In the genomic region with DNA sequence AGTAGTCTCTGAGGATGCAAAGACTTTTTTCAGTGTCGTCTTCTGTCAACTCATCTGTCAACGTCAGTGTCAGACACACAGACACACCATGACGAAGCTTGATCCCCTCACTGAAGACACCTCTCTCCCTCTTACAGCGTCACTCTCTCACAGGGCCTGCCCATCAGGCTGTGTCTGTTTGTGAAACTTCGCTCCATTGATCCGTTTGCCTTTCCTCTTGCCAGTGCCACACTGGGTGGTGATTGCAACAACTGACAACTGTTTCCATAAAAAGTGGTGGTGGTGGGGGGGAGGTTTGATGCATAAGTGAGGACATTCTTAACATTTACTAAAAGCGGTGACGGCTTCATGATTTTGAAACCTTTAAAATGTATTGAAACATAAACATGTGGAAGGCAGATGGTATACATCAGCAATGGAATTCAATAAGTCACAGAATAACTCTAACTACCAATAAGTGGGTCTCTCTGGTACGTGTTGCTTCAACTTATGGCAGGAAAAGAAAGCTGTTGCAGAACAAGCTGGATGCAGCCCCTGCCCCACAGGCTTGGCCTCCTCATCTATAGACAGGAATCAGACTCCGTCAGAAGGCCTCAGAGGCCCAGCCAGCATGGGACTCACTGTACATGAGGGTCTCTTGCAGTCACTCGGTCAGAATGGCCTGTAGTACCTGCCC, we compare ENCODE assay signal across 27 mouse cellular contexts. TPM values are rescaled to one million over a fixed set of nuclear protein-coding genes. Genes with fewer than 3 reads are reported as not detected.
A peak's percentile ranks its signal among the peaks of the same experiment; 100 is the strongest.
DNase-seq lines count a peak whose midpoint lies in the region; ATAC-seq and TF ChIP-seq lines count a peak whose summit lies in the region.
"Had no signal": no experiment of that assay in that cellular context is flagged by ENCODE, and none has a peak within 500 bp of the region (broad histone marks: within the 10 kb centered on the region; RNA-seq: fewer than 3 reads in every experiment).

No protein-coding gene starts in this region.

- DNase-seq in liver, embryonic 11.5 days (ENCODE audit: low spot score) = no peak
- peak; percentile 49 for DNase-seq in NIH3T3 (ENCODE audit: low read depth)
- DNase-seq in limb, embryonic 14.5 days (ENCODE audit: low spot score) = peak; percentile 67
- DNase-seq in frontal cortex, postnatal 14 days (ENCODE audit: low spot score in 2 of 2) = no peak
- no peak for DNase-seq in adipocyte (ENCODE audit: low spot score)
- DNase-seq: cerebellum, adult 8-10 months; cerebellum, postnatal 36 days; embryo, embryonic 11 days; gastrocnemius, adult 2 months; kidney, adult 2 months; left cerebral cortex, postnatal 4 days; lung, postnatal 4 days; right cerebral cortex, adult 18-20 months; right cerebral cortex, postnatal 4 days; thymus, postnatal 14 days had no signal

- H3K27me3 ChIP-seq in liver, embryonic 16.5 days (ENCODE audit: control insufficient read depth, insufficient read depth, low read depth, low read length) = no peaks in the 10 kb centered on the region
- no peaks in the 10 kb centered on the region for H3K27me3 ChIP-seq in liver, embryonic 11.5 days (replicated peaks; ENCODE audit: control insufficient read depth, insufficient read depth, low read length)
- H3K27me3 ChIP-seq in embryonic facial prominence, embryonic 13.5 days = no peaks in the 10 kb centered on the region
- no peaks in the 10 kb centered on the region for H3K27me3 ChIP-seq in limb, embryonic 14.5 days (ENCODE audit: control insufficient read depth, insufficient read depth, low read length)
- H3K27me3 ChIP-seq: hindbrain, embryonic 15.5 days had no signal

- no peak overlapping the region for H3K4me2 ChIP-seq in liver, embryonic 16.5 days (ENCODE audit: low read depth, low read length)
- H3K4me2 ChIP-seq in liver, embryonic 11.5 days = no peak overlapping the region
- H3K4me2 ChIP-seq in embryonic facial prominence, embryonic 13.5 days = no peak overlapping the region
- no peak overlapping the region for H3K4me2 ChIP-seq in limb, embryonic 14.5 days (replicated peaks; ENCODE audit: low read depth, low read length, severe bottlenecking)
- H3K4me2 ChIP-seq: hindbrain, embryonic 15.5 days had no signal

- H3K9me3 ChIP-seq in liver, embryonic 16.5 days (replicated peaks; ENCODE audit: control insufficient read depth, low read length) = no peaks in the 10 kb centered on the region
- no peaks in the 10 kb centered on the region for H3K9me3 ChIP-seq in liver, embryonic 11.5 days (ENCODE audit: control insufficient read depth, low read length)
- no peaks in the 10 kb centered on the region for H3K9me3 ChIP-seq in embryonic facial prominence, embryonic 13.5 days
- H3K9me3 ChIP-seq in limb, embryonic 14.5 days (ENCODE audit: control insufficient read depth, low read length) = no peaks in the 10 kb centered on the region
- H3K9me3 ChIP-seq: heart, embryonic 10.5 days; hindbrain, embryonic 15.5 days had no signal

- no peak for TF ChIP-seq POLR2A in limb, embryonic 14.5 days (IDR thresholded peaks at IDR 0.05; ENCODE audit: borderline replicate concordance, extremely low read depth, insufficient read depth, insufficient read length)

- no peak overlapping the region for H3K9ac ChIP-seq in liver, embryonic 16.5 days (ENCODE audit: low read depth, low read length)
- H3K9ac ChIP-seq in liver, embryonic 11.5 days (ENCODE audit: low read depth, low read length) = no peak overlapping the region
- H3K9ac ChIP-seq in embryonic facial prominence, embryonic 13.5 days = no peak overlapping the region
- H3K9ac ChIP-seq in limb, embryonic 14.5 days (ENCODE audit: low read depth, low read length, severe bottlenecking) = no peak overlapping the region
- H3K9ac ChIP-seq: hindbrain, embryonic 15.5 days had no signal

- peaks cover 5% of the 10 kb centered on the region; the same call in 1 of the 2 replicates for H3K4me1 ChIP-seq in liver, embryonic 16.5 days (ENCODE audit: control insufficient read depth, low read depth, low read length)
- H3K4me1 ChIP-seq in liver, embryonic 11.5 days (replicated peaks; ENCODE audit: control insufficient read depth, insufficient read depth, low read length) = 0 out of 2 replicates have a peak, but pooled peaks cover 2% of the 10 kb centered on the region
- peaks cover 9% of the 10 kb centered on the region for H3K4me1 ChIP-seq in embryonic facial prominence, embryonic 13.5 days
- H3K4me1 ChIP-seq in limb, embryonic 14.5 days (ENCODE audit: control insufficient read depth, insufficient read depth, low read length) = peaks cover 8% of the 10 kb centered on the region
- H3K4me1 ChIP-seq: heart, embryonic 10.5 days; hindbrain, embryonic 15.5 days had no signal

- WGBS in liver, embryonic 16.5 days (ENCODE audit: insufficient replicate concordance) = 54% methylated on average over 11 of the region's 11 CpGs
- 73% methylated on average over 11 of the region's 11 CpGs for WGBS in liver, embryonic 11.5 days
- 58% methylated on average over 11 of the region's 11 CpGs for WGBS in embryonic facial prominence, embryonic 13.5 days
- 61% methylated on average over 11 of the region's 11 CpGs for WGBS in limb, embryonic 14.5 days

- no peak overlapping the region for H3K27ac ChIP-seq in liver, embryonic 16.5 days (ENCODE audit: low read length)
- no peak overlapping the region for H3K27ac ChIP-seq in liver, embryonic 11.5 days (ENCODE audit: low read depth, low read length)
- H3K27ac ChIP-seq in embryonic facial prominence, embryonic 13.5 days = peak overlapping the region; percentile 71; the same call in 1 of the 2 replicates
- H3K27ac ChIP-seq in limb, embryonic 14.5 days (replicated peaks; ENCODE audit: low read depth, low read length) = peak overlapping the region; percentile 45
- H3K27ac ChIP-seq: gastrocnemius, adult 2 months; heart, embryonic 10.5 days; hindbrain, embryonic 15.5 days; kidney, postnatal 0 days had no signal

- ATAC-seq in liver, embryonic 16.5 days (ENCODE audit: low read depth) = 0 out of 2 replicates have a peak, but pooled peaks have one; percentile 47
- no peak for ATAC-seq in liver, embryonic 11.5 days (replicated peaks; ENCODE audit: low FRiP score)
- ATAC-seq in embryonic facial prominence, embryonic 13.5 days (ENCODE audit: insufficient number of reproducible peaks, insufficient read depth, low FRiP score, low TSS enrichment, low read depth) = no peak
- ATAC-seq in limb, embryonic 14.5 days (ENCODE audit: low FRiP score, low read depth) = peak; percentile 65; the same call in 1 of the 2 replicates

- no peaks in the 10 kb centered on the region for H3K36me3 ChIP-seq in liver, embryonic 16.5 days (ENCODE audit: control insufficient read depth, insufficient read depth)
- no peaks in the 10 kb centered on the region for H3K36me3 ChIP-seq in liver, embryonic 11.5 days (ENCODE audit: control insufficient read depth, insufficient read depth, low read length)
- no peaks in the 10 kb centered on the region for H3K36me3 ChIP-seq in embryonic facial prominence, embryonic 13.5 days
- H3K36me3 ChIP-seq in limb, embryonic 14.5 days (ENCODE audit: control insufficient read depth, insufficient read depth, low read length) = no peaks in the 10 kb centered on the region
- H3K36me3 ChIP-seq: heart, embryonic 10.5 days; hindbrain, embryonic 15.5 days had no signal

- H3K4me3 ChIP-seq in liver, embryonic 16.5 days (ENCODE audit: low read depth, low read length) = no peak overlapping the region
- H3K4me3 ChIP-seq in liver, embryonic 11.5 days (ENCODE audit: low read depth, low read length) = no peak overlapping the region
- no peak overlapping the region for H3K4me3 ChIP-seq in embryonic facial prominence, embryonic 13.5 days
- H3K4me3 ChIP-seq in limb, embryonic 14.5 days (replicated peaks; ENCODE audit: low read length) = no peak overlapping the region
- H3K4me3 ChIP-seq: gastrocnemius, adult 2 months; heart, embryonic 10.5 days; hindbrain, embryonic 15.5 days had no signal

RNA-seq across cellular contexts. Expression of gene Agxt, which starts 11.7 kb away (rescaled TPM):
- 15.5 and 17.4 TPM in 2 replicates for polyA plus RNA-seq in liver, embryonic 16.5 days (2015; fragmentation: Nextera tagmentation; extraction: Ambion mirVana)
- polyA plus RNA-seq in liver, embryonic 11.5 days (2014; fragmentation: Nextera tagmentation; extraction: Ambion mirVana) = 1.1 and 1.6 TPM in 2 replicates
- polyA plus RNA-seq in embryonic facial prominence, embryonic 13.5 days (2015; fragmentation: Nextera tagmentation; extraction: Ambion mirVana) = 0.25 TPM in 1 of 2 replicates, not detected in the other
- polyA plus RNA-seq in limb, embryonic 14.5 days (2012; rRNA removed) = not detected in 2 replicates
- not detected in 2 replicates for polyA plus RNA-seq in limb, embryonic 14.5 days (2014; fragmentation: Nextera tagmentation; extraction: Ambion mirVana)
- polyA plus RNA-seq: C2C12; forebrain, embryonic 11.5 days; heart, embryonic 16.5 days; hindbrain, embryonic 15.5 days; intestine, embryonic 14.5 days; midbrain, postnatal 0 days; neural tube, embryonic 14.5 days; stomach, embryonic 14.5 days had no signal

RNA-seq across cellular contexts. Expression of gene Kif1a, which starts 21.6 kb away (rescaled TPM):
- 0.19 and 0.20 TPM in 2 replicates for polyA plus RNA-seq in liver, embryonic 16.5 days (2015; fragmentation: Nextera tagmentation; extraction: Ambion mirVana)
- 2.2 TPM in 2 replicates for polyA plus RNA-seq in liver, embryonic 11.5 days (2014; fragmentation: Nextera tagmentation; extraction: Ambion mirVana)
- 24.6 and 27.0 TPM in 2 replicates for polyA plus RNA-seq in embryonic facial prominence, embryonic 13.5 days (2015; fragmentation: Nextera tagmentation; extraction: Ambion mirVana)
- 8.1 and 10.4 TPM in 2 replicates for polyA plus RNA-seq in limb, embryonic 14.5 days (2012; rRNA removed)
- 16.4 and 17.5 TPM in 2 replicates for polyA plus RNA-seq in limb, embryonic 14.5 days (2014; fragmentation: Nextera tagmentation; extraction: Ambion mirVana)

RNA-seq across cellular contexts. Expression of gene 2310007B03Rik, which starts 37.4 kb away (rescaled TPM):
- polyA plus RNA-seq in liver, embryonic 16.5 days (2015; fragmentation: Nextera tagmentation; extraction: Ambion mirVana) = 0.11 and 0.32 TPM in 2 replicates
- polyA plus RNA-seq in liver, embryonic 11.5 days (2014; fragmentation: Nextera tagmentation; extraction: Ambion mirVana) = 0.07 TPM in 1 of 2 replicates, not detected in the other
- 1.3 and 1.4 TPM in 2 replicates for polyA plus RNA-seq in embryonic facial prominence, embryonic 13.5 days (2015; fragmentation: Nextera tagmentation; extraction: Ambion mirVana)
- polyA plus RNA-seq in limb, embryonic 14.5 days (2012; rRNA removed) = 2.9 and 4.2 TPM in 2 replicates
- 6.9 and 9.0 TPM in 2 replicates for polyA plus RNA-seq in limb, embryonic 14.5 days (2014; fragmentation: Nextera tagmentation; extraction: Ambion mirVana)
- polyA plus RNA-seq: neural tube, embryonic 14.5 days had no signal

RNA-seq across cellular contexts. Expression of gene Crocc2, which starts 45.2 kb away (rescaled TPM):
- 0.01 TPM in 1 of 2 replicates, not detected in the other for polyA plus RNA-seq in liver, embryonic 16.5 days (2015; fragmentation: Nextera tagmentation; extraction: Ambion mirVana)
- 0.09 and 0.16 TPM in 2 replicates for polyA plus RNA-seq in liver, embryonic 11.5 days (2014; fragmentation: Nextera tagmentation; extraction: Ambion mirVana)
- 0.04 and 0.08 TPM in 2 replicates for polyA plus RNA-seq in embryonic facial prominence, embryonic 13.5 days (2015; fragmentation: Nextera tagmentation; extraction: Ambion mirVana)
- polyA plus RNA-seq in limb, embryonic 14.5 days (2012; rRNA removed) = 0.39 and 0.46 TPM in 2 replicates
- 0.17 and 0.51 TPM in 2 replicates for polyA plus RNA-seq in limb, embryonic 14.5 days (2014; fragmentation: Nextera tagmentation; extraction: Ambion mirVana)

Comparison
In these comparisons a context has a peak if more than half of its experiments do, and no peak if none do; other contexts are left out.
1. ATAC-seq: peak in liver, embryonic 16.5 days (single experiment) and limb, embryonic 14.5 days (single experiment); none in liver, embryonic 11.5 days (single experiment) and embryonic facial prominence, embryonic 13.5 days (single experiment).
2. H3K27ac ChIP-seq: peak in embryonic facial prominence, embryonic 13.5 days (single experiment) and limb, embryonic 14.5 days (single experiment); none in liver, embryonic 16.5 days (single experiment) and liver, embryonic 11.5 days (single experiment).
3. DNase-seq: peak in NIH3T3 (single experiment) and limb, embryonic 14.5 days (single experiment); none in liver, embryonic 11.5 days (single experiment), frontal cortex, postnatal 14 days (0 of 2) and adipocyte (single experiment).